Mouse (Mus musculus): Measurements from ENCODE around the gene Ttll13. TPM values are rescaled to one million over a fixed set of nuclear protein-coding genes. Genes with fewer than 3 reads are reported as not detected.

Ttll13 gene
- total and polyA plus RNA-seq, 2 experiments from 2014 or later: 0.48 to 1.4 TPM

DNA sequence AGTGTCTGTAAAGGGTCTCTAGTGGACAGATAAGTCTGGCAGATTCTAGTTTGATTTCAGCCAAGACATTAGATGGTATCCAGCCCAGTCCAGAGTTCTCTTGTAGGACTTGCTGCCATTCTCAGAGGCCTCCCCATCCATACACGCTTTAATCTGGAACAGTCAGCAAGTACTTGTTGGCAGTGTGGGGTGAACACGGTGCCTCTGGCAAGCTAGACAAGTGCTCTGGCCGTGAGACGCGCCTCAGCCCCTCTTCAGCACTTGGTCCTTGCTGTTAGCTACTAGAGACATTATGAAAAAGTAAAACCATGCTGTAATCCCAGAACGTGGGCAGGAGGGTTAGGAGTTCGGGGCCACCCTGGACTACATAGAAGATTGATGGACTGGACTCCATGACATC, 32.6 kb upstream of the Ttll13 start:
- Histone ChIP-seq H3K4me1 (ENCODE audit: insufficient read depth) (no peaks in the 10 kb centered on the region), H3K4me2 (ENCODE audit: low read depth) (no peak overlapping the region), H3K9me3 (ENCODE audit: low read length) (no peaks in the 10 kb centered on the region), H3K4me3 (ENCODE audit: low read depth, low read length) (no peak overlapping the region), H3K27me3 (ENCODE audit: insufficient read depth, low read length) (no peaks in the 10 kb centered on the region), H3K27ac (ENCODE audit: low read depth, low read length) (no peak overlapping the region), H3K9ac (no peak overlapping the region), H3K36me3 (ENCODE audit: insufficient read depth) (peaks cover 39% of the 10 kb centered on the region)
- WGBS: 90% methylated on average over 7 of the region's 7 CpGs
- no peak for TF ChIP-seq CTCF (IDR thresholded peaks at IDR 0.05; ENCODE audit: low read depth)
- no peak for ATAC-seq
- no peak for DNase-seq

DNA sequence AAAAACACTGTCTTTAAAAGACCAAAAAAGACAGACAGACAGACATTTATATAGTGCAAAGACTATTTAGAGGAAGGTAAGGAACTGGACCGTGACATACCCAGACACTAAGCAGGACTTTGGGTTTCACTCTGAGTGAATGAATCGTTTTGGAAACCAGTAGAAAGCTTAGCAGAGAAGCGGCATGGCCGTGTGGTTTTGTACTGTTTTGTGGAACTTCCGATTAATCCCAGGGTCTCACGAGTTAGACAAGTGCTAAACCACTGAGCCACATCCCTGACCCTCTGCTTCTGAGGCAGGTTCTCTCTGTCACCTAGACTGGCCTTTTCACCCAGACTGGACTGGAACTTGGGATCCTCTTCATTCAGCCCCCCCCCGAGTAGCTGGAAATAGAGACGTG, 31.7 kb upstream of the Ttll13 start:
- WGBS: 75% methylated on average over 8 of the region's 8 CpGs
- TF ChIP-seq CTCF (IDR thresholded peaks at IDR 0.05; ENCODE audit: low read depth): no peak
- H3K4me1 ChIP-seq (ENCODE audit: insufficient read depth): no peaks in the 10 kb centered on the region
- no peak for ATAC-seq
- H3K36me3 ChIP-seq (ENCODE audit: insufficient read depth): peaks cover 48% of the 10 kb centered on the region
- no peak for DNase-seq
- H3K4me3 ChIP-seq (ENCODE audit: low read depth, low read length): no peak overlapping the region
- H3K9ac ChIP-seq: no peak overlapping the region
- H3K4me2 ChIP-seq (ENCODE audit: low read depth): no peak overlapping the region
- H3K27me3 ChIP-seq (ENCODE audit: insufficient read depth, low read length): no peaks in the 10 kb centered on the region
- H3K27ac ChIP-seq (ENCODE audit: low read depth, low read length): no peak overlapping the region
- H3K9me3 ChIP-seq (ENCODE audit: low read length): no peaks in the 10 kb centered on the region

DNA sequence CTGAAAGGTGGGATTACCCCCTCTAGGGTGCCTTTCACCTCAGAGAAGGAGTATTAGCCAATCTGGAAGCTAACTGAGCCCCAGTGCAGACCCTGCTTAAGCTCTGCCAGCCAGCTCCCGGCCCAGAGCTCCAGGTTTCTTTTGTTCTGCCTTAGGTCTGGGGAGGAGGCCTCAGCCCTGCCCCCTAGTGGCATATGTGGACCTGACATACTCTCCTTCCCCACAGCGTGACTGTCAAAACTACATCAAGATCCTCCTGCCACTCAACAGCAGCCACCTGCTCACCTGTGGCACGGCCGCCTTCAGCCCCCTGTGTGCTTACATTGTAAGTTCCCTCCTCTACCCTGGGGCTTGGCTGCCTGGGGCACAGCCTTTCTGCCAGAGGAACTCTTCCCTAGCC, 30.8 kb upstream of the Ttll13 start:
- 14% methylated on average over 4 of the region's 4 CpGs for WGBS
- peak overlapping the region; percentile 59 for H3K27ac ChIP-seq (ENCODE audit: low read depth, low read length)
- no peaks in the 10 kb centered on the region for H3K27me3 ChIP-seq (ENCODE audit: insufficient read depth, low read length)
- ATAC-seq: peak; percentile 93
- no peaks in the 10 kb centered on the region for H3K4me1 ChIP-seq (ENCODE audit: insufficient read depth)
- DNase-seq: peak; percentile 86
- no peak overlapping the region for H3K4me3 ChIP-seq (ENCODE audit: low read depth, low read length)
- H3K9me3 ChIP-seq (ENCODE audit: low read length): no peaks in the 10 kb centered on the region
- peak; percentile 89 for TF ChIP-seq CTCF (IDR thresholded peaks at IDR 0.05; ENCODE audit: low read depth)
- peaks cover 57% of the 10 kb centered on the region for H3K36me3 ChIP-seq (ENCODE audit: insufficient read depth)
- peak overlapping the region; percentile 35 for H3K9ac ChIP-seq
- no peak overlapping the region for H3K4me2 ChIP-seq (ENCODE audit: low read depth)

DNA sequence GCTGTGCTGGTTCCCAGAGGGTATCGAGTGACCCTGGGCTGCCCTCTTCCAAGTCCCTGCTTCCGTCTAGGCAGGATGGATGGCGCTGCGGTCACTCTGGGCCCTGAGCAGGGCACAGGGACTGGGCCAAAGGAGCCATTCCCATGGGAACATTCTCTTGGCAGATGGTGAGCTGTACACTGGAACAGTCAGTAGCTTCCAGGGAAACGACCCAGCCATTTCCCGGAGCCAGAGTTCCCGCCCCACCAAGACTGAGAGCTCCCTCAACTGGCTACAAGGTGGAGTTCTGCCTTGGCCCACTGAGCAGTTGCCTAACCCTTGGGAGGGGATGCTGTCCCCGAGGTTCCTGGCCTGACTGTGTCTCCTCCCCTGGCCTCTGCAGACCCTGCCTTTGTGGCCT, 29.6 kb upstream of the Ttll13 start:
- Histone ChIP-seq H3K4me1 (ENCODE audit: insufficient read depth) (no peaks in the 10 kb centered on the region), H3K36me3 (ENCODE audit: insufficient read depth) (peaks cover 68% of the 10 kb centered on the region), H3K9me3 (ENCODE audit: low read length) (no peaks in the 10 kb centered on the region), H3K27me3 (ENCODE audit: insufficient read depth, low read length) (no peaks in the 10 kb centered on the region), H3K4me2 (ENCODE audit: low read depth) (no peak overlapping the region), H3K4me3 (ENCODE audit: low read depth, low read length) (no peak overlapping the region), H3K9ac (no peak overlapping the region), H3K27ac (ENCODE audit: low read depth, low read length) (no peak overlapping the region)
- peak; percentile 61 for ATAC-seq
- peak; percentile 57 for DNase-seq
- WGBS: 69% methylated on average over 8 of the region's 8 CpGs
- TF ChIP-seq CTCF (IDR thresholded peaks at IDR 0.05; ENCODE audit: low read depth): peak; percentile 21; the same call in 1 of the 2 replicates

DNA sequence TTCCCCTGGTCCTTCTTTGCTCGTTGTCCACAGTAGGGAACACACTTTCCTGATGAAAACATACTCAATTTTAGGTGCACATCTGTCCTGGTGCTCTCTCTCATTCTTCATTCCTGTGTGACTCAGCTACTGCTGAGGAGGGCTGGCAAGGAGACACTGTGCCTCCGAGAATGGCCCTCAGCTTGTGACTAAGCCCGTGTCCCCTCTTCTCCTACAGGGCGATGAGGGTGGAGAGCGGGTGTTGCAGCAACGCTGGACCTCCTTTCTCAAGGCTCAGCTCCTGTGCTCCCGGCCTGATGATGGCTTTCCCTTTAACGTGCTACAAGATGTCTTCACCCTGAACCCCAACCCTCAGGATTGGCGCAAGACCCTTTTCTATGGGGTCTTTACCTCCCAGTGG, 27.5 kb upstream of the Ttll13 start:
- Histone ChIP-seq H3K4me1 (ENCODE audit: insufficient read depth) (no peaks in the 10 kb centered on the region), H3K9ac (no peak overlapping the region), H3K4me3 (ENCODE audit: low read depth, low read length) (no peak overlapping the region), H3K27me3 (ENCODE audit: insufficient read depth, low read length) (no peaks in the 10 kb centered on the region), H3K36me3 (ENCODE audit: insufficient read depth) (peaks cover 67% of the 10 kb centered on the region), H3K4me2 (ENCODE audit: low read depth) (no peak overlapping the region), H3K27ac (ENCODE audit: low read depth, low read length) (no peak overlapping the region), H3K9me3 (ENCODE audit: low read length) (no peaks in the 10 kb centered on the region)
- DNase-seq: no peak
- 93% methylated on average over 9 of the region's 9 CpGs for WGBS
- ATAC-seq: no peak
- TF ChIP-seq CTCF (IDR thresholded peaks at IDR 0.05; ENCODE audit: low read depth): no peak

DNA sequence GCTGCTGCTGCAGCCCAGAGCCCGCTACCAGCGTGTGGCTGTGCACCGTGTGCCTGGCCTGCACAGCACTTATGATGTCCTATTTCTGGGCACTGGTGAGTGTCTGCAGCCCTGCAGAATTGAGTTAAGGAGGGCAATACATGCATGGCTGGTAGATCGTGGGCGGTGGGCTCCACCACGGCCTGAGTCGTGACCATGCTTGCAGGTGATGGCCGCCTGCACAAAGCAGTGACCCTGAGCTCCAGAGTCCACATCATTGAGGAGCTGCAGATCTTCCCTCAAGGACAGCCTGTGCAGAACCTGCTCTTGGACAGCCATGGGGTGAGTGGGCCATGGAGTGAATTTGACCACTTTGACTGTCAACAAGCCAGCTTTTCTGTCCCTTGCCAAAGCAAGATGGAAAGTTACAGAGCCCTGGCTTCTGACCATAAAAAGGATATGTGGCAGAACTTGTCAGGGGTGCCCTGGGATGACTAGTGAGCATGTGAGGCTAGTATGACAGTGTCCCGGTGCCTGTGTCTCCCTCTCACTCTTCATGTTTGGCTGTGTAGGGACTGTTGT, 25.9 kb upstream of the Ttll13 start:
- no peak for DNase-seq
- ATAC-seq: no peak
- Histone ChIP-seq H3K9ac (no peak overlapping the region), H3K9me3 (ENCODE audit: low read length) (no peaks in the 10 kb centered on the region), H3K27ac (ENCODE audit: low read depth, low read length) (no peak overlapping the region), H3K27me3 (ENCODE audit: insufficient read depth, low read length) (no peaks in the 10 kb centered on the region), H3K36me3 (ENCODE audit: insufficient read depth) (peaks cover 83% of the 10 kb centered on the region), H3K4me1 (ENCODE audit: insufficient read depth) (no peaks in the 10 kb centered on the region), H3K4me2 (ENCODE audit: low read depth) (no peak overlapping the region), H3K4me3 (ENCODE audit: low read depth, low read length) (no peak overlapping the region)
- no peak for TF ChIP-seq CTCF (IDR thresholded peaks at IDR 0.05; ENCODE audit: low read depth)
- WGBS: 96% methylated on average over 9 of the region's 9 CpGs

DNA sequence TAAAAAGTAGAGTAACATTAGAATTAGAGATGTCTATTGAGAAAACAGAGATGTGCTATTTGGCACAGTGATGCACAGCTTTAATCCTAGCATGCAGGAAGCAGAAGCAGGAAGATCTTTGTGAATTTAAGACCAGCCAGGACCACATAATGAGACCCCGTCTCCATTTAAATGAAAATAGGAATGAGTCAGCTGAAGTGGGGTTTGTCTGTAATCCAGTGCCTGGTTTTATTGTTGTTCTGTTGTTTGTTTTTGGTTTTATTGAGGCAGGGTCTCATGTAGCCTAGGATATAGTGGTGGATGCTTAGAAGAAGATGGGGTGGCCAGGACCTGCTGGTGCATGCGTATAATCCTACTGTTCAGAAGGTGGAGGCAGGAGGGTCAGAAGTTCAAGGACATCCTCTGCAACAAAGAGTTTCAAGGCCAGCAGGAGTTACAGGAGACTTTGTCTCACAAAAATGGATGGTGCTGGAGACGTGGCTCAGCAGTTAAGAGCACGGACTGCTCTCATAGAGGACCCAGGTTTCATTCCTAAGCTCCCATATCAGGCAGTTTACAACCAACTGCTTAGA, 24.9 kb upstream of the Ttll13 start:
- Histone ChIP-seq H3K4me1 (ENCODE audit: insufficient read depth) (no peaks in the 10 kb centered on the region), H3K9ac (no peak overlapping the region), H3K4me2 (ENCODE audit: low read depth) (no peak overlapping the region), H3K36me3 (ENCODE audit: insufficient read depth) (peaks cover 80% of the 10 kb centered on the region), H3K27ac (ENCODE audit: low read depth, low read length) (no peak overlapping the region), H3K4me3 (ENCODE audit: low read depth, low read length) (no peak overlapping the region), H3K27me3 (ENCODE audit: insufficient read depth, low read length) (no peaks in the 10 kb centered on the region), H3K9me3 (ENCODE audit: low read length) (no peaks in the 10 kb centered on the region)
- no peak for DNase-seq
- WGBS: 92% methylated on average over 4 of the region's 4 CpGs
- no peak for ATAC-seq
- TF ChIP-seq CTCF (IDR thresholded peaks at IDR 0.05; ENCODE audit: low read depth): no peak
